In genomic region chr2:52568131-52568530, GRCm38 (mm10) we compare ENCODE assay signal across 21 mouse cellular contexts.
DNase-seq lines count a peak whose midpoint lies in the region; ATAC-seq and TF ChIP-seq lines count a peak whose summit lies in the region.
"Had no signal": no experiment of that assay in that cellular context is flagged by ENCODE, and none has a peak within 500 bp of the region (broad histone marks: within the 10 kb centered on the region; RNA-seq: fewer than 3 reads in every experiment).

No protein-coding gene starts in this region.

- H3K27ac ChIP-seq in heart, adult 2 months = peak overlapping the region; percentile 22; the same call in 1 of the 2 replicates
- no peak overlapping the region for H3K27ac ChIP-seq in heart, embryonic 12.5 days (ENCODE audit: poor library complexity, severe bottlenecking)
- H3K27ac ChIP-seq in heart, embryonic 10.5 days = no peak overlapping the region

- H3K9me3 ChIP-seq in heart, embryonic 12.5 days (replicated peaks) = no peaks in the 10 kb centered on the region
- no peaks in the 10 kb centered on the region for H3K9me3 ChIP-seq in heart, embryonic 10.5 days
- H3K9me3 ChIP-seq: G1E had no signal

- H3K36me3 ChIP-seq in heart, adult 2 months (ENCODE audit: control insufficient read depth, insufficient read depth, low read length) = no peaks in the 10 kb centered on the region; the same call in 1 of the 2 replicates
- no peaks in the 10 kb centered on the region for H3K36me3 ChIP-seq in heart, embryonic 12.5 days
- H3K36me3 ChIP-seq in heart, embryonic 10.5 days = no peaks in the 10 kb centered on the region
- H3K36me3 ChIP-seq: G1E had no signal

- no peak for TF ChIP-seq EP300 in heart, adult 2 months (IDR thresholded peaks at IDR 0.05; ENCODE audit: insufficient read depth, low read depth, low read length)

- no peak overlapping the region for H3K4me3 ChIP-seq in heart, adult 2 months
- H3K4me3 ChIP-seq in heart, embryonic 12.5 days = no peak overlapping the region
- no peak overlapping the region for H3K4me3 ChIP-seq in heart, embryonic 10.5 days

- intact Hi-C loops in heart, postnatal 10 days (cut with DNase I) = no loop called here
- intact Hi-C loops in heart, adult 2 months (cut with DNase I) = no loop called here

- H3K4me1 ChIP-seq in heart, adult 2 months (ENCODE audit: control insufficient read depth, insufficient read depth, low read length) = peaks cover 1% of the 10 kb centered on the region
- H3K4me1 ChIP-seq in heart, embryonic 12.5 days (replicated peaks) = peaks cover 15% of the 10 kb centered on the region
- peaks cover 13% of the 10 kb centered on the region; the same call in 1 of the 2 replicates for H3K4me1 ChIP-seq in heart, embryonic 10.5 days

- no peak overlapping the region for H3K4me2 ChIP-seq in heart, embryonic 12.5 days

- TF ChIP-seq CTCF in heart, adult 2 months (IDR thresholded peaks at IDR 0.05) = no peak

- 73% methylated on average over 3 of the region's 3 CpGs for WGBS in heart, adult 2 months
- 81% methylated on average over 3 of the region's 3 CpGs for WGBS in heart, embryonic 12.5 days
- WGBS in heart, embryonic 10.5 days = 80% methylated on average over 3 of the region's 3 CpGs

- no peak overlapping the region for H3K9ac ChIP-seq in heart, adult 2 months (ENCODE audit: low read depth, low read length)
- H3K9ac ChIP-seq in heart, embryonic 12.5 days = no peak overlapping the region

- DNase-seq in heart, adult 11 months = peak; percentile 66
- DNase-seq in heart, postnatal 10 days = no peak
- no peak for DNase-seq in heart, adult 2 months
- peak; percentile 62 for DNase-seq in heart, embryonic 10.5 days (ENCODE audit: low spot score)
- no peak for DNase-seq in heart, adult 18-20 months
- DNase-seq: adrenal gland, adult 2 months; adrenal gland, adult 8-10 months; adrenal gland, postnatal 10 days; adrenal gland, postnatal 14 days; adrenal gland, postnatal 25 days; adrenal gland, postnatal 36 days; B cell, adult 2 months; cerebellum, adult 11 months; cerebellum, adult 11-12 months; cerebellum, adult 18-20 months had no signal

- no peaks in the 10 kb centered on the region for H3K27me3 ChIP-seq in heart, adult 2 months (ENCODE audit: control insufficient read depth, insufficient read depth, low read length)
- no peaks in the 10 kb centered on the region for H3K27me3 ChIP-seq in heart, embryonic 12.5 days (replicated peaks)
- no peaks in the 10 kb centered on the region for H3K27me3 ChIP-seq in heart, embryonic 10.5 days (ENCODE audit: insufficient read depth, poor library complexity, severe bottlenecking)
- H3K27me3 ChIP-seq: CH12.LX, Patski had no signal

- TF ChIP-seq POLR2A in heart, adult 2 months (IDR thresholded peaks at IDR 0.05; ENCODE audit: insufficient read depth, low read depth, low read length) = no peak

- H3K79me2 ChIP-seq in heart, adult 2 months (replicated peaks; ENCODE audit: control insufficient read depth, insufficient read depth, low read length) = no peaks in the 10 kb centered on the region

- ATAC-seq in heart, embryonic 12.5 days (ENCODE audit: insufficient number of reproducible peaks, low FRiP score) = no peak
- ATAC-seq: activated CD4-positive, CD25-positive, alpha-beta regulatory T cell, adult 4 months; CD4-positive, CD25-positive, alpha-beta regulatory T cell, adult 4 months; Patski had no signal

Comparison
In these comparisons a context has a peak if more than half of its experiments do, and no peak if none do; other contexts are left out.
1. DNase-seq: peak in heart, adult 11 months (single experiment) and heart, embryonic 10.5 days (single experiment); none in heart, postnatal 10 days (0 of 2), heart, adult 2 months (0 of 2) and heart, adult 18-20 months (0 of 2).